Mouse (Mus musculus) liver, embryonic 16.5 days (tissue): ENCODE data around the gene Dst. TPM values are rescaled to one million over a fixed set of nuclear protein-coding genes. Genes with fewer than 3 reads are reported as not detected.

Experiments used
- ATAC-seq: fragments of 200-750 bp; cut with Nextera tagmentation; 2 replicates; pipeline ENCODE4 v1.8.0; 2017; ENCODE audit warnings: low read depth, mild to moderate bottlenecking, moderate number of reproducible peaks, moderate library complexity
- H3K27ac ChIP-seq: fragments of 300-500 bp; sonication (generic); 2 replicates; pipeline ENCODE4 v1.5.1; 2014; ENCODE audit warnings: mild to moderate bottlenecking, low read length
- H3K27me3 ChIP-seq: fragments of 300-500 bp; sonication (generic); 2 replicates; pipeline ENCODE4 v1.6.1; 2014; ENCODE audit warnings: low read depth, low read length, mixed read lengths; ENCODE audit not compliant: control insufficient read depth, insufficient read depth
- H3K36me3 ChIP-seq: fragments of 300-500 bp; sonication (generic); 2 replicates; pipeline ENCODE4 v1.6.1; 2014; ENCODE audit warnings: mild to moderate bottlenecking; ENCODE audit not compliant: control insufficient read depth, insufficient read depth
- H3K4me1 ChIP-seq: fragments of 300-500 bp; sonication (generic); 2 replicates; pipeline ENCODE4 v1.6.1; 2014; ENCODE audit warnings: low read depth, low read length, mixed read lengths; ENCODE audit not compliant: control insufficient read depth
- H3K4me2 ChIP-seq: fragments of 300-500 bp; sonication (generic); 2 replicates; pipeline ENCODE4 v1.6.1; 2014; ENCODE audit warnings: low read depth, low read length, mixed read lengths
- H3K4me3 ChIP-seq: fragments of 300-500 bp; sonication (generic); 2 replicates; pipeline ENCODE4 v1.5.1; 2014; ENCODE audit warnings: low read depth, mild to moderate bottlenecking, low read length
- H3K9ac ChIP-seq: fragments of 300-500 bp; sonication (generic); 2 replicates; pipeline ENCODE4 v1.6.1; 2014; ENCODE audit warnings: low read depth, low read length
- H3K9me3 ChIP-seq: fragments of 300-500 bp; sonication (generic); replicated peaks from 2 replicates; pipeline ENCODE4 v1.6.1; 2016; ENCODE audit warnings: low read length; ENCODE audit not compliant: control insufficient read depth
- WGBS: fragments of 180-500 bp; shearing (Covaris S2); extraction: QIAGEN DNeasy Blood & Tissue Kit; methylation state at CpG from one replicate; pipeline ENCODE4 v1.1.7; 2014; ENCODE audit not compliant: insufficient replicate concordance; 5-methylcytosine and 5-hydroxymethylcytosine counted together
- polyA plus RNA-seq: library from polyadenylated mRNA; unstranded; fragments of >200 nt; fragmentation: Nextera tagmentation; extraction: Ambion mirVana; gene quantifications from 2 replicates; pipeline ENCODE4 v1.2.1, GENCODE M21; 2015

Dst gene
- polyA plus RNA-seq, 1 experiment from 2014 or later: 8.0 TPM

DNA sequence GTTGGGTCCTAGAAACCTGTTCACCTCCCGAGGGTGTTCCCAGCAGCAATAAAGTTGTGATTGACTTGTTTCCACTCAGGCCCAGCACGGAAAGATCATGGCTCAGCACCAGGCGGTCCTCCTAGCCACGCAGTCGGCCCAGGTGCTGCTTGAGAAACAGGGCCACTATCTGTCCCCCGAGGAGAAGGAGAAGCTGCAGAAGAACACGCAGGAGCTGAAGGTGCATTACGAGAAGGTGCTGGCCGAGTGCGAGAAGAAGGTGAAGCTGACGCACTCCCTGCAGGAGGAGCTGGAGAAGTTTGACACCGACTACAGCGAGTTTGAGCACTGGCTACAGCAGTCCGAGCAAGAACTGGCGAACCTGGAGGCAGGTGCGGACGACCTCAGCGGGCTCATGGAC is 292.8 kb downstream of the Dst start:
- H3K4me1 ChIP-seq: no peaks in the 10 kb centered on the region

GRCm38 (mm10) chr1:34201483-34201882 is 293.5 kb downstream of the Dst start:
- Histone ChIP-seq H3K27ac (no peak overlapping the region), H3K4me3 (no peak overlapping the region), H3K4me2 (no peak overlapping the region), H3K9ac (no peak overlapping the region), H3K36me3 (no peaks in the 10 kb centered on the region), H3K27me3 (no peaks in the 10 kb centered on the region), H3K4me1 (no peaks in the 10 kb centered on the region), H3K9me3 (no peaks in the 10 kb centered on the region)
- ATAC-seq: no peak
- 23% methylated on average over 4 of the region's 4 CpGs for WGBS

More for the DNA sequence above, 292.8 kb downstream of the Dst start:
- H3K27me3 ChIP-seq: no peaks in the 10 kb centered on the region
- H3K4me3 ChIP-seq: no peak overlapping the region
- no peak overlapping the region for H3K4me2 ChIP-seq
- H3K27ac ChIP-seq: no peak overlapping the region
- no peaks in the 10 kb centered on the region for H3K36me3 ChIP-seq
- WGBS: 75% methylated on average over 18 of the region's 18 CpGs
- ATAC-seq: no peak
- H3K9me3 ChIP-seq: no peaks in the 10 kb centered on the region
- H3K9ac ChIP-seq: no peak overlapping the region

DNA sequence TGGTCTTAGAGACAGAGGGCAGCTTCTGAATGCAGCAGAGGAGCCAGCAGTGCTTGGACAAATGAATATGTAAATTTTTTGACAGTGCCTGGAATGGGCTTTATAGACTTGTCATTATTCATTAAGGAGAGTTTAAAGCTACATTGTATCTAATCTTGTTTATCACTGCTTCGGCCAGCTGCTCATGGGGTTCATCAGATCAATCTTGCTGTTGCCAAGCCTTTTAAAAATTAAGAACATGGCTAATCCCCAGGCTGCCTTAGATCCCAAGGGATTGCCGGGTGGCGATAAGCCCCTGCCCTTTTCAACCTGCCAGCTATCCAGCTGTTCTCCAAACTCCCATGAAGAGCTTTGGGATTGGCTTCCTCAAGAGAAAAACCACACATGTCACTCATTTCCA is 303.7 kb downstream of the Dst start:
- no peak for ATAC-seq
- Histone ChIP-seq H3K36me3 (no peaks in the 10 kb centered on the region; the same call in 1 of the 2 replicates), H3K9ac (no peak overlapping the region), H3K4me2 (no peak overlapping the region), H3K27me3 (no peaks in the 10 kb centered on the region), H3K27ac (no peak overlapping the region), H3K9me3 (no peaks in the 10 kb centered on the region), H3K4me3 (no peak overlapping the region), H3K4me1 (no peaks in the 10 kb centered on the region)
- 80% methylated on average over 3 of the region's 3 CpGs for WGBS

DNA sequence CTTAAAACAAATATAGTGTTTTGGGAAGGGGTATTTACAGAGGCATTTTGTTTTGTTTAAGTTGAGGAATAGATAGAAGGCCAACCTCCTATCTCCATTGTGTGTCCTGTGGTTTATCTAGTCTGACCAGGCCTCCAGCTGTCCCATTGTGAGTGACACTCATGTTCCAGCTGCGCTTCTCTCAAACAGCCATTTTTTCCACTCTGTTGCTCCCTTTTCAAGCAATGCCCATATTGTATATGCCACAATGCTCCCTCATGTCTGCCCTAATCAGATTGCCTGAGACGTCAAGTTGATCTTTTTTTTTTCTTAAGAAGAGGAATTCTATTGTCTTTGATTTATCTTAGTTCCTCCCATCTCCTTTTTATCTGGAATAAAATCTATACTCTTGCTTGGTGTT is 308.4 kb downstream of the Dst start:
- no peaks in the 10 kb centered on the region for H3K4me1 ChIP-seq
- no peak for ATAC-seq
- H3K4me2 ChIP-seq: no peak overlapping the region
- no peaks in the 10 kb centered on the region for H3K9me3 ChIP-seq
- H3K4me3 ChIP-seq: no peak overlapping the region
- H3K9ac ChIP-seq: no peak overlapping the region
- 37% methylated on average over 2 of the region's 2 CpGs for WGBS
- H3K36me3 ChIP-seq: no peaks in the 10 kb centered on the region; the same call in 1 of the 2 replicates
- H3K27ac ChIP-seq: no peak overlapping the region
- H3K27me3 ChIP-seq: no peaks in the 10 kb centered on the region

GRCm38 (mm10) chr1:34218323-34218722 is 310.3 kb downstream of the Dst start:
- no peaks in the 10 kb centered on the region for H3K4me1 ChIP-seq
- no peak overlapping the region for H3K27ac ChIP-seq
- no peaks in the 10 kb centered on the region; the same call in 1 of the 2 replicates for H3K36me3 ChIP-seq
- H3K27me3 ChIP-seq: no peaks in the 10 kb centered on the region
- no peak overlapping the region for H3K4me3 ChIP-seq
- H3K9me3 ChIP-seq: no peaks in the 10 kb centered on the region
- WGBS: 18% methylated on average over 6 of the region's 6 CpGs
- 0 out of 2 replicates have a peak, but pooled peaks have one; percentile 41 for ATAC-seq
- H3K4me2 ChIP-seq: no peak overlapping the region
- H3K9ac ChIP-seq: no peak overlapping the region

- H3K27ac ChIP-seq: no peak overlapping the region
- H3K4me2 ChIP-seq: no peak overlapping the region
- WGBS: 70% methylated on average over 9 of the region's 9 CpGs
- H3K36me3 ChIP-seq: no peaks in the 10 kb centered on the region; the same call in 1 of the 2 replicates
- no peak overlapping the region for H3K4me3 ChIP-seq
- no peak for ATAC-seq
- H3K4me1 ChIP-seq: no peaks in the 10 kb centered on the region
- no peaks in the 10 kb centered on the region for H3K9me3 ChIP-seq
- no peaks in the 10 kb centered on the region for H3K27me3 ChIP-seq
- no peak overlapping the region for H3K9ac ChIP-seq
These were observed 310.8 kb downstream of the Dst start for GRCm38 (mm10) chr1:34218801-34219200.

- no peaks in the 10 kb centered on the region for H3K4me1 ChIP-seq
- H3K27ac ChIP-seq: no peak overlapping the region
- H3K36me3 ChIP-seq: no peaks in the 10 kb centered on the region
- WGBS: 67% methylated on average over 11 of the region's 11 CpGs
- H3K27me3 ChIP-seq: no peaks in the 10 kb centered on the region
- H3K9me3 ChIP-seq: no peaks in the 10 kb centered on the region
- H3K4me2 ChIP-seq: no peak overlapping the region
- ATAC-seq: no peak
- no peak overlapping the region for H3K9ac ChIP-seq
- H3K4me3 ChIP-seq: no peak overlapping the region
These were observed 312.1 kb downstream of the Dst start for GRCm38 (mm10) chr1:34220094-34220601.

DNA sequence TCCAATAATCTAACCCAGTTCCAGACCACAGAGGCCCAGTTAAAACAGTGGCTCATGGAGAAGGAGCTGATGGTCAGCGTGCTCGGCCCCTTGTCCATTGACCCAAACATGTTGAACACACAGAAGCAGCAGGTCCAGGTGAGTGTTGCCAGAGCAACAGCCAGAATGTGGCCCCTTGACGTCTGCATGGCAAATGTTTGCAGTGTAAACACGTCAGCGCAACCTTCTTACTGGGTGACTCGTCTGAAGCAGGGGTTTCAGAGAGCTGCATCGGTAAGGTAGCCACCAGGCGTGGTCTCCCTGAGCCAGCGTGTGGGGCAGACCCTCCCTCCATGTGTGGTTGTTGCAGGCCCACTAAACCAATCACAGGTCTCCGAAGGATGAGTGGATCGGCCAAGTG is 315.8 kb downstream of the Dst start:
- no peak overlapping the region for H3K4me3 ChIP-seq
- WGBS: 67% methylated on average over 11 of the region's 11 CpGs
- H3K36me3 ChIP-seq: no peaks in the 10 kb centered on the region
- H3K27ac ChIP-seq: no peak overlapping the region
- H3K4me2 ChIP-seq: no peak overlapping the region
- no peaks in the 10 kb centered on the region for H3K27me3 ChIP-seq
- no peak overlapping the region for H3K9ac ChIP-seq
- H3K4me1 ChIP-seq: no peaks in the 10 kb centered on the region
- peak; percentile 77 for ATAC-seq
- no peaks in the 10 kb centered on the region for H3K9me3 ChIP-seq

DNA sequence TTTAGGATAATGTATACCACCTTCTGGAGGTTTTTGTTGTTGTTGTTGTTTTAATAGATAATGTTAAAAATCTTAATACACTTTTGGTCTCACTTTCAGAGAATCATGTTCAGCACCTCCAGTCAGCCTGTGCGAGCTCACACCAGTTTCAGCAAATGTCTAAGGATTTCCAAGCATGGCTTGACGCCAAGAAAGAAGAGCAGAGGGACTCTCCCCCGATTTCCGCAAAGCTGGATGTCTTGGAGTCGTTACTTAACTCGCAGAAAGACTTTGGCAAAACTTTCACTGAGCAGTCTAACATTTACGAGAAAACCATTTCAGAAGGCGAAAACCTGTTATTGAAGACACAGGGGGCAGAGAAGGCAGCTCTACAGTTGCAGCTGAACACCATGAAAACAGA is 319.7 kb downstream of the Dst start:
- Histone ChIP-seq H3K4me2 (no peak overlapping the region), H3K4me3 (no peak overlapping the region), H3K27ac (no peak overlapping the region), H3K27me3 (no peaks in the 10 kb centered on the region), H3K4me1 (no peaks in the 10 kb centered on the region), H3K9me3 (no peaks in the 10 kb centered on the region), H3K9ac (no peak overlapping the region), H3K36me3 (no peaks in the 10 kb centered on the region)
- ATAC-seq: no peak
- WGBS: 69% methylated on average over 8 of the region's 8 CpGs
